15 mouse cellular contexts compared by ENCODE assay signal in genomic region chr4:150963711-150964110, GRCm38 (mm10). TPM values are rescaled to one million over a fixed set of nuclear protein-coding genes. Genes with fewer than 3 reads are reported as not detected.
"Had no signal": no experiment of that assay in that cellular context is flagged by ENCODE, and none has a peak within 500 bp of the region (broad histone marks: within the 10 kb centered on the region; RNA-seq: fewer than 3 reads in every experiment).

No protein-coding gene starts in this region.

- DNase-seq: kidney, postnatal 14 days; kidney, postnatal 4 days; lung, adult 2 months; lung, postnatal 14 days; lung, postnatal 4 days; midbrain, embryonic 14.5 days; thymus, adult 18-20 months; thymus, postnatal 36 days had no signal

RNA-seq across cellular contexts. Expression of gene Uts2, which starts 33.2 kb away (rescaled TPM):
- total RNA-seq: layer of hippocampus, adult 18-20 months; layer of hippocampus, postnatal 25 days; left cerebral cortex, adult 18-20 months; left cerebral cortex, postnatal 25 days; megakaryocyte progenitor cell, adult 5-6 weeks; megakaryocyte-erythroid progenitor cell, adult 5-6 weeks; midbrain, postnatal 0 days had no signal

RNA-seq across cellular contexts. Expression of gene Tnfrsf9, which starts 49.3 kb away (rescaled TPM):
- total RNA-seq: megakaryocyte progenitor cell, adult 5-6 weeks; midbrain, postnatal 0 days had no signal
